Mouse (Mus musculus): ENCODE measurements around the gene Tbcb. TPM values are rescaled to one million over a fixed set of nuclear protein-coding genes. Genes with fewer than 3 reads are reported as not detected.

Tbcb gene
- polyA plus RNA-seq (2014; fragmentation: Nextera tagmentation; extraction: Ambion mirVana): 245 and 256 TPM in 2 replicates

- H3K36me3 ChIP-seq (replicated peaks; ENCODE audit: control insufficient read depth, insufficient read depth, low read depth, low read length): no peaks in the 10 kb centered on the region; the same call in 1 of the 2 replicates
- WGBS: under 1% methylated on average over 67 of the region's 67 CpGs
Observed at GRCm38 (mm10) chr7:30231669-30232454, at the start of gene Tbcb, which contains the start of gene Polr2i. Tbcb (minus strand) TSS chr7:30232272. Polr2i (plus strand) TSS chr7:30231948.

GRCm38 (mm10) chr7:30281522-30281921 lies 49.5 kb upstream of the Tbcb start:
- H3K27ac ChIP-seq (replicated peaks; ENCODE audit: low read depth, low read length): no peak overlapping the region
- no peak for DNase-seq (ENCODE audit: low spot score)
- WGBS: 71% methylated on average over 4 of the region's 4 CpGs
- no peaks in the 10 kb centered on the region for H3K9me3 ChIP-seq (replicated peaks; ENCODE audit: control insufficient read depth, low read length)
- no peak overlapping the region; the same call in 1 of the 2 replicates for H3K4me2 ChIP-seq (ENCODE audit: low read depth, low read length)
- ATAC-seq (replicated peaks; ENCODE audit: insufficient number of reproducible peaks, low FRiP score, low TSS enrichment, low read depth): no peak
- no peaks in the 10 kb centered on the region for H3K27me3 ChIP-seq (ENCODE audit: control insufficient read depth, insufficient read depth, low read length)
- no peak overlapping the region for H3K9ac ChIP-seq (replicated peaks; ENCODE audit: low read length)
- H3K4me3 ChIP-seq (ENCODE audit: low read depth, low read length): no peak overlapping the region
- H3K36me3 ChIP-seq (replicated peaks; ENCODE audit: control insufficient read depth, insufficient read depth, low read depth, low read length): no peaks in the 10 kb centered on the region
- no peaks in the 10 kb centered on the region for H3K4me1 ChIP-seq (ENCODE audit: control insufficient read depth, insufficient read depth, low read length)

More at GRCm38 (mm10) chr7:30231669-30232454, at the start of gene Tbcb, which contains the start of gene Polr2i:
- H3K9ac ChIP-seq (replicated peaks; ENCODE audit: low read length): peak within 1 kb of the TSS; percentile 81
- H3K4me2 ChIP-seq (ENCODE audit: low read depth, low read length): peak within 1 kb of the TSS; percentile 70
- peak; percentile 92 for ATAC-seq (replicated peaks; ENCODE audit: insufficient number of reproducible peaks, low FRiP score, low TSS enrichment, low read depth)
- H3K27ac ChIP-seq (replicated peaks; ENCODE audit: low read depth, low read length): peak within 1 kb of the TSS; percentile 93
- no peaks in the 10 kb centered on the region for H3K27me3 ChIP-seq (ENCODE audit: control insufficient read depth, insufficient read depth, low read length)
- no peaks in the 10 kb centered on the region for H3K9me3 ChIP-seq (replicated peaks; ENCODE audit: control insufficient read depth, low read length)
- peak; percentile 97 for DNase-seq (ENCODE audit: low spot score)
- peak within 1 kb of the TSS; percentile 76 for H3K4me3 ChIP-seq (ENCODE audit: low read depth, low read length)
- H3K4me1 ChIP-seq (ENCODE audit: control insufficient read depth, insufficient read depth, low read length): no peaks in the 10 kb centered on the region; the same call in 1 of the 2 replicates

- peak; percentile 92 for DNase-seq (ENCODE audit: low spot score)
- ATAC-seq (replicated peaks; ENCODE audit: insufficient number of reproducible peaks, low FRiP score, low TSS enrichment, low read depth): peak; percentile 80
- Histone ChIP-seq H3K27me3 (ENCODE audit: control insufficient read depth, insufficient read depth, low read length) (no peaks in the 10 kb centered on the region), H3K9me3 (replicated peaks; ENCODE audit: control insufficient read depth, low read length) (no peaks in the 10 kb centered on the region), H3K27ac (replicated peaks; ENCODE audit: low read depth, low read length) (peak overlapping the region; percentile 90), H3K4me1 (ENCODE audit: control insufficient read depth, insufficient read depth, low read length) (no peaks in the 10 kb centered on the region), H3K4me3 (ENCODE audit: low read depth, low read length) (peak overlapping the region; percentile 65), H3K36me3 (replicated peaks; ENCODE audit: control insufficient read depth, insufficient read depth, low read depth, low read length) (no peaks in the 10 kb centered on the region), H3K4me2 (ENCODE audit: low read depth, low read length) (peak overlapping the region; percentile 80), H3K9ac (replicated peaks; ENCODE audit: low read length) (peak overlapping the region; percentile 53)
- WGBS: under 1% methylated on average over 20 of the region's 20 CpGs
Observed at GRCm38 (mm10) chr7:30280670-30281138, 48.6 kb upstream of the Tbcb start.

GRCm38 (mm10) chr7:30279951-30280669 lies 48.0 kb upstream of the Tbcb start, which contains the start of the genes Thap8 and Wdr62:
Thap8 (plus strand) TSS chr7:30280094.
Wdr62 (minus strand) TSS chr7:30280419.
- Histone ChIP-seq H3K9ac (replicated peaks; ENCODE audit: low read length) (peak within 1 kb of the TSS; percentile 60), H3K27ac (replicated peaks; ENCODE audit: low read depth, low read length) (peak within 1 kb of the TSS; percentile 90), H3K36me3 (replicated peaks; ENCODE audit: control insufficient read depth, insufficient read depth, low read depth, low read length) (no peaks in the 10 kb centered on the region), H3K27me3 (ENCODE audit: control insufficient read depth, insufficient read depth, low read length) (no peaks in the 10 kb centered on the region), H3K4me1 (ENCODE audit: control insufficient read depth, insufficient read depth, low read length) (no peaks in the 10 kb centered on the region), H3K4me3 (ENCODE audit: low read depth, low read length) (peak within 1 kb of the TSS; percentile 65), H3K4me2 (ENCODE audit: low read depth, low read length) (peak within 1 kb of the TSS; percentile 80), H3K9me3 (replicated peaks; ENCODE audit: control insufficient read depth, low read length) (no peaks in the 10 kb centered on the region)
- ATAC-seq (replicated peaks; ENCODE audit: insufficient number of reproducible peaks, low FRiP score, low TSS enrichment, low read depth): peak; percentile 91
- WGBS: under 1% methylated on average over 49 of the region's 49 CpGs
- DNase-seq (ENCODE audit: low spot score): peak; percentile 95

GRCm38 (mm10) chr7:30279536-30279935 lies 47.5 kb upstream of the Tbcb start:
- H3K27ac ChIP-seq (replicated peaks; ENCODE audit: low read depth, low read length): peak overlapping the region; percentile 90; the same call in 1 of the 2 replicates
- ATAC-seq (replicated peaks; ENCODE audit: insufficient number of reproducible peaks, low FRiP score, low TSS enrichment, low read depth): peak; percentile 49; the same call in 1 of the 2 replicates

GRCm38 (mm10) chr7:30278911-30279310 lies 46.8 kb upstream of the Tbcb start:
- H3K27me3 ChIP-seq (ENCODE audit: control insufficient read depth, insufficient read depth, low read length): no peaks in the 10 kb centered on the region
- H3K9me3 ChIP-seq (replicated peaks; ENCODE audit: control insufficient read depth, low read length): no peaks in the 10 kb centered on the region
- ATAC-seq (replicated peaks; ENCODE audit: insufficient number of reproducible peaks, low FRiP score, low TSS enrichment, low read depth): no peak
- H3K4me2 ChIP-seq (ENCODE audit: low read depth, low read length): no peak overlapping the region; the same call in 1 of the 2 replicates
- no peak overlapping the region for H3K27ac ChIP-seq (replicated peaks; ENCODE audit: low read depth, low read length)
- no peaks in the 10 kb centered on the region for H3K4me1 ChIP-seq (ENCODE audit: control insufficient read depth, insufficient read depth, low read length)
- H3K9ac ChIP-seq (replicated peaks; ENCODE audit: low read length): no peak overlapping the region
- WGBS: 57% methylated on average over 2 of the region's 2 CpGs
- no peak for DNase-seq (ENCODE audit: low spot score)
- no peaks in the 10 kb centered on the region for H3K36me3 ChIP-seq (replicated peaks; ENCODE audit: control insufficient read depth, insufficient read depth, low read depth, low read length)
- H3K4me3 ChIP-seq (ENCODE audit: low read depth, low read length): no peak overlapping the region

More at GRCm38 (mm10) chr7:30279536-30279935, 47.5 kb upstream of the Tbcb start:
- WGBS: under 1% methylated on average over 6 of the region's 6 CpGs
- H3K9ac ChIP-seq (replicated peaks; ENCODE audit: low read length): peak overlapping the region; percentile 60
- peak; percentile 46 for DNase-seq (ENCODE audit: low spot score)
- H3K4me2 ChIP-seq (ENCODE audit: low read depth, low read length): peak overlapping the region; percentile 80
- no peaks in the 10 kb centered on the region for H3K27me3 ChIP-seq (ENCODE audit: control insufficient read depth, insufficient read depth, low read length)
- no peaks in the 10 kb centered on the region for H3K4me1 ChIP-seq (ENCODE audit: control insufficient read depth, insufficient read depth, low read length)
- no peaks in the 10 kb centered on the region for H3K9me3 ChIP-seq (replicated peaks; ENCODE audit: control insufficient read depth, low read length)
- H3K36me3 ChIP-seq (replicated peaks; ENCODE audit: control insufficient read depth, insufficient read depth, low read depth, low read length): no peaks in the 10 kb centered on the region
- H3K4me3 ChIP-seq (ENCODE audit: low read depth, low read length): peak overlapping the region; percentile 65

- no peak overlapping the region for H3K9ac ChIP-seq (replicated peaks; ENCODE audit: low read length)
- H3K4me3 ChIP-seq (ENCODE audit: low read depth, low read length): no peak overlapping the region
- no peaks in the 10 kb centered on the region for H3K27me3 ChIP-seq (ENCODE audit: control insufficient read depth, insufficient read depth, low read length)
- DNase-seq (ENCODE audit: low spot score) (no peak), ATAC-seq (replicated peaks; ENCODE audit: insufficient number of reproducible peaks, low FRiP score, low TSS enrichment, low read depth) (no peak)
- no peaks in the 10 kb centered on the region for H3K4me1 ChIP-seq (ENCODE audit: control insufficient read depth, insufficient read depth, low read length)
- no peak overlapping the region for H3K27ac ChIP-seq (replicated peaks; ENCODE audit: low read depth, low read length)
- no peaks in the 10 kb centered on the region for H3K9me3 ChIP-seq (replicated peaks; ENCODE audit: control insufficient read depth, low read length)
- H3K36me3 ChIP-seq (replicated peaks; ENCODE audit: control insufficient read depth, insufficient read depth, low read depth, low read length): no peaks in the 10 kb centered on the region
- no peak overlapping the region for H3K4me2 ChIP-seq (ENCODE audit: low read depth, low read length)
- 81% methylated on average over 6 of the region's 6 CpGs for WGBS
Observed at GRCm38 (mm10) chr7:30274383-30274782, 42.3 kb upstream of the Tbcb start.
